Mouse (Mus musculus) embryonic fibroblast, embryonic 13.5 days (primary cell): Measurements from ENCODE around the gene Trim61.

Experiments
- CTCF ChIP-seq: IDR thresholded peaks from 2 replicates; pipeline ENCODE4 v1.5.1; 2011; ENCODE audit warnings: mild to moderate bottlenecking, control low read depth, low read length, moderate library complexity, borderline replicate concordance; ENCODE audit not compliant: insufficient read depth
- POLR2A ChIP-seq: IDR thresholded peaks from 2 replicates; pipeline ENCODE4 v1.6.1; 2011; ENCODE audit warnings: low read depth, mild to moderate bottlenecking, control low read depth, low read length, moderate library complexity

GRCm38 (mm10) chr8:64983150-64983897, 35.0 kb downstream of the Trim61 start:
- TF ChIP-seq CTCF (no peak), POLR2A (no peak)
